Mouse (Mus musculus) lung, adult 2 months (tissue): Measurements from ENCODE around the gene Mdga2.

Source experiments
- CTCF ChIP-seq: fragments of 200-500 bp; IDR thresholded peaks from 2 replicates; pipeline ENCODE4 v1.5.1; 2011; ENCODE audit warnings: mild to moderate bottlenecking, low read length, control low read depth; ENCODE audit not compliant: insufficient read depth
- POLR2A ChIP-seq: fragments of 200-500 bp; IDR thresholded peaks from 2 replicates; pipeline ENCODE4 v1.6.1; 2011; ENCODE audit warnings: low read depth, mild to moderate bottlenecking, control low read depth, low read length, borderline replicate concordance; ENCODE audit errors: extremely low read depth

DNA sequence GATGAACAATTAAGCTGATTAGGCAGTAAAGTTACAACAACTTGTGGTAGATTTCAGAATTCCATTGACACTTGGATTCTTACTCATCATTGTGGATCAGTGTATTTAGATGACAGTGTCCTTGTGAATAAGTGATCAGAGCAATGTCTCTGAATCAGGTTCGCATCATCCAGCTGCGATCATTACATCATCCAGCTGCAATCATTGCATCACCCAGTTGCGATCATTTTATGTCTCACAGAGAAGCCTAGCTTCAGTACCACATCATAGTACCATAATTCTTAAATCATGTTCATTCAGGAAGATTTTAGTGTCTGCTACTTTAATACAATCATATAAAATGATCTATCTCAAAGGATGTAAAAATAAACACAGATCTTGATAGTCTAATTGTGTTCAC lies 756.8 kb downstream of the Mdga2 start:
- TF ChIP-seq CTCF (no peak), POLR2A (no peak)
